Mouse (Mus musculus): ENCODE measurements at regions not wholly inside any gene's neighbourhood (a gene's known extent, or its start where the extent isn't known, plus 50 kb on each side); places are given as distances from the start of the nearest gene placed in this dataset.
A peak's percentile ranks its signal among the peaks of the same experiment; 100 is the strongest.

DNA sequence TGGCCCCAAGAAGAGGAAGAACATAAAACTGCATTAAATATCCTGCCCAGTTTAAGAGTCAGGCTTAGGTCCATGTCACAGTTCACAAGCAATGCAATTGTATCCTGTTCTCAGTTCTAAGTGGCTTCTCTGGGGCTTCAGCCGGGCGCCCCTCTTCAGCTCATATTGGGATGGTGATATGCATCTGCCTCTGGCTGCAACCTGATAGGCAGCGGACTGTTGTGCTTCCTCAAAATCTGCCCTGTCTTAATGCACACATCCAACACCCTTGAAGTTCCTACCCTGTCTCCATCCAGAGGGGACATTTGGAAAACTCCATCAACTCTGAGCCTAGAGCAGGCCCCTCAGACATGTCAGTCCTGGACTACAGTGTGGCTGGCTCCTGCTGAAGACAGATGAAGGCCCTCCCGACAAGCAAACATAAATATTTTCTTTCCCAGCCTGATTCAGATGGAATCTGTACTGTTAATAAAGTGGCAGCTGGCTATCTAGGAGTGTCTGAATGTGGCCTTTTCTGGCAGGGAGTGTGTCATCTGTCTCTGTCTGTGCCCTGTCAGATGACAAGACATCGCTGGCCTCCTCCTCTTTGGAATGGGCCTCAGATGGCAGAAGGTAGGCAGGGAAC is 149.3 kb upstream of the Gm12830 start:
- DNase-seq (ENCODE audit: low read depth, low spot score), result peak; percentile 68
- Histone ChIP-seq H3K79me2 (ENCODE audit: control insufficient read depth, insufficient read depth, low read length, poor library complexity) (no peaks in the 10 kb centered on the region), H3K9ac (ENCODE audit: control insufficient read depth, low read depth, low read length, poor library complexity, severe bottlenecking) (no peak overlapping the region), H3K36me3 (ENCODE audit: control insufficient read depth in 1 of 2, insufficient read depth in 2 of 2, low read length in 2 of 2) (peaks cover 0 to 3% of the 10 kb centered on the region in 2 experiments; a peak in 2 of 4 replicates), H3K4me1 (ENCODE audit: control insufficient read depth in 1 of 2, insufficient read depth in 2 of 2, low read length in 2 of 2) (peaks cover 6 to 10% of the 10 kb centered on the region in 2 experiments), H3K9me3 (replicated peaks; ENCODE audit: insufficient read depth, low read length) (no peaks in the 10 kb centered on the region), H3K27me3 (ENCODE audit: control insufficient read depth in 1 of 2, insufficient read depth in 2 of 2, low read length in 2 of 2) (no peaks in the 10 kb centered on the region), H3K27ac (ENCODE audit: control insufficient read depth, low read depth, low read length) (no peak overlapping the region), H3K4me3 (ENCODE audit: control insufficient read depth in 1 of 2, insufficient read depth in 1 of 2, low read depth in 2 of 2, low read length in 2 of 2) (no peak overlapping the region)
- TF ChIP-seq POLR2AphosphoS5 (IDR thresholded peaks at IDR 0.05; ENCODE audit: borderline replicate concordance, low read depth, low read length) (no peak), TCF12 (IDR thresholded peaks at IDR 0.05; ENCODE audit: low read depth, low read length) (peak; percentile 50; the same call in 1 of the 2 replicates), ZC3H11A (IDR thresholded peaks at IDR 0.05; ENCODE audit: low read depth, low read length) (no peak), NRF1 (IDR thresholded peaks at IDR 0.05; ENCODE audit: insufficient read depth, low read depth, low read length, poor library complexity, severe bottlenecking) (no peak), POLR2AphosphoS2 (IDR thresholded peaks at IDR 0.05; ENCODE audit: low read length) (no peak), RCOR1 (IDR thresholded peaks at IDR 0.05; ENCODE audit: low read depth, low read length) (no peak), MYB (IDR thresholded peaks at IDR 0.05; ENCODE audit: low read depth, low read length) (no peak), GABPA (IDR thresholded peaks at IDR 0.05; ENCODE audit: low read depth, low read length) (no peak), CTCF (IDR thresholded peaks at IDR 0.05 in 2 of 3, conservative IDR thresholded peaks at IDR 0.05 in 1 of 3; ENCODE audit: control insufficient read depth in 1 of 3, insufficient read depth in 1 of 3, low read depth in 2 of 3, low read length in 3 of 3, poor library complexity in 1 of 3, severe bottlenecking in 1 of 3) (no peak), UBTF (IDR thresholded peaks at IDR 0.05; ENCODE audit: borderline replicate concordance, insufficient read depth, low read depth, low read length) (no peak), KAT2A (conservative IDR thresholded peaks at IDR 0.05; ENCODE audit: low read depth, low read length) (no peak), JUND (IDR thresholded peaks at IDR 0.05; ENCODE audit: low read depth, low read length) (no peak), SIN3A (IDR thresholded peaks at IDR 0.05; ENCODE audit: low read length) (no peak), ZMIZ1 (IDR thresholded peaks at IDR 0.05; ENCODE audit: low read depth, low read length) (no peak), ZKSCAN1 (IDR thresholded peaks at IDR 0.05; ENCODE audit: low read depth, low read length) (no peak), POLR2A (IDR thresholded peaks at IDR 0.05; ENCODE audit: control insufficient read depth in 1 of 2, insufficient read depth in 1 of 2, low read depth in 1 of 2, low read length in 2 of 2, poor library complexity in 1 of 2) (no peak), CHD1 (IDR thresholded peaks at IDR 0.05; ENCODE audit: low read depth, low read length) (no peak), CHD2 (IDR thresholded peaks at IDR 0.05; ENCODE audit: low read length) (no peak), MAX (IDR thresholded peaks at IDR 0.05; ENCODE audit: low read length) (no peak), SMC3 (IDR thresholded peaks at IDR 0.05; ENCODE audit: low read depth, low read length) (no peak), TAL1 (IDR thresholded peaks at IDR 0.05; ENCODE audit: low read length) (peak; percentile 23; the same call in 1 of the 2 replicates), RAD21 (IDR thresholded peaks at IDR 0.05; ENCODE audit: low read depth, low read length) (no peak), EP300 (IDR thresholded peaks at IDR 0.05; ENCODE audit: low read depth in 1 of 2, low read length in 2 of 2) (peak; percentile 57 to 58; a peak in 2 of 4 replicates), ELF1 (IDR thresholded peaks at IDR 0.05; ENCODE audit: low read depth, low read length) (no peak), ETS1 (IDR thresholded peaks at IDR 0.05; ENCODE audit: low read depth, low read length) (no peak), MAZ (IDR thresholded peaks at IDR 0.05; ENCODE audit: low read depth, low read length) (no peak), HCFC1 (IDR thresholded peaks at IDR 0.05; ENCODE audit: low read depth, low read length) (no peak), MEF2A (IDR thresholded peaks at IDR 0.05; ENCODE audit: extremely low read depth, insufficient replicate concordance, low read depth, low read length, poor library complexity, severe bottlenecking) (no peak), BHLHE40 (IDR thresholded peaks at IDR 0.05; ENCODE audit: borderline replicate concordance, low read depth, low read length) (no peak), USF1 (IDR thresholded peaks at IDR 0.05; ENCODE audit: low read depth, low read length) (no peak), MYC (IDR thresholded peaks at IDR 0.05; ENCODE audit: low read depth, low read length) (no peak), MXI1 (IDR thresholded peaks at IDR 0.05; ENCODE audit: low read depth, low read length) (no peak), TBP (IDR thresholded peaks at IDR 0.05; ENCODE audit: low read depth, low read length) (0 out of 2 replicates have a peak, but pooled peaks have one; percentile 29), ZNF384 (IDR thresholded peaks at IDR 0.05; ENCODE audit: low read depth, low read length) (no peak), USF2 (IDR thresholded peaks at IDR 0.05; ENCODE audit: borderline replicate concordance in 1 of 2, insufficient read depth in 1 of 2, low read depth in 1 of 2, low read length in 2 of 2) (no peak), GATA1 (IDR thresholded peaks at IDR 0.05; ENCODE audit: low read depth, low read length) (peak; percentile 73), E2F4 (IDR thresholded peaks at IDR 0.05; ENCODE audit: borderline replicate concordance, low read depth, low read length) (no peak)

Measured in MEL (cell line).